Mouse (Mus musculus) ES-E14 (cell line): ENCODE measurements at regions not wholly inside any gene's neighbourhood (a gene's known extent, or its start where the extent isn't known, plus 50 kb on each side); places are given as distances from the start of the nearest gene placed in this dataset.

ENCODE experiments used
- CHD2 ChIP-seq: IDR thresholded peaks from 2 replicates; pipeline ENCODE4 v1.6.1; 2014; ENCODE audit warnings: mild to moderate bottlenecking, low read depth, low read length, inconsistent platforms
- HCFC1 ChIP-seq: IDR thresholded peaks from 2 replicates; pipeline ENCODE4 v1.6.1; 2012; ENCODE audit warnings: low read length, inconsistent platforms, borderline replicate concordance; ENCODE audit not compliant: insufficient read depth
- ZC3H11A ChIP-seq: IDR thresholded peaks from 2 replicates; pipeline ENCODE4 v1.6.1; 2012; ENCODE audit warnings: low read depth, mild to moderate bottlenecking, inconsistent platforms, low read length, borderline replicate concordance
- ZNF384 ChIP-seq: IDR thresholded peaks from 2 replicates; pipeline ENCODE4 v1.6.1; 2012; ENCODE audit warnings: low read depth, low read length, inconsistent platforms

DNA sequence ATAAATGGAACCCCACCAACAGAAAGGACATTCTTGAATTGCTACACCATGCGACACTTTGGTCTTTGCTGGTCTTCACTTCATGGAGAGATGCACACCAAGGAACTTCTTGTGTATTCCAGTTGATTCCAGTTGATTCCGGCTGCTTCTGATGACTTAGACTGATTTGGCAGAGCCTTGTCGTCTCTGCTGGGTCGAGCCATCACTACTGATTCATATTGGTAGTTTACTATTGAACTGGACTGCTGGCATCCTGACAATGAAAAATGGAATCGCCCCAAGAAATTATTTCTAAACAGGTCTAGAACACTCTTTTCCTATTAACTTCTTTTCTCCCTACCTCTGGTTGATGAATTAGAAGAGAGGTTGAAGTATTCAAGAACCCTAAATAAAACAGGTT is 277.7 kb downstream of the Tbc1d1 start:
- TF ChIP-seq HCFC1 = no peak
- TF ChIP-seq CHD2 = no peak
- TF ChIP-seq ZC3H11A = no peak
- no peak for TF ChIP-seq ZNF384
